Mouse (Mus musculus) olfactory bulb, adult 2 months (tissue): ENCODE results near the gene Kdm6b.
"Not testable (repeated sequence)": the region's sequence is repeated elsewhere in the genome, so short reads cannot be mapped to it uniquely, and the experiment has no call there.

ENCODE experiments used
- CTCF ChIP-seq: fragments of 200-500 bp; IDR thresholded peaks from 2 replicates; pipeline ENCODE4 v1.5.1; 2012; ENCODE audit warnings: low read depth, mild to moderate bottlenecking, low read length, moderate library complexity; ENCODE audit not compliant: insufficient read depth
- POLR2A ChIP-seq: fragments of 200-500 bp; IDR thresholded peaks from 2 replicates; pipeline ENCODE4 v1.6.1; 2012; ENCODE audit warnings: mild to moderate bottlenecking, low read depth, low read length, moderate library complexity; ENCODE audit not compliant: insufficient read depth

DNA sequence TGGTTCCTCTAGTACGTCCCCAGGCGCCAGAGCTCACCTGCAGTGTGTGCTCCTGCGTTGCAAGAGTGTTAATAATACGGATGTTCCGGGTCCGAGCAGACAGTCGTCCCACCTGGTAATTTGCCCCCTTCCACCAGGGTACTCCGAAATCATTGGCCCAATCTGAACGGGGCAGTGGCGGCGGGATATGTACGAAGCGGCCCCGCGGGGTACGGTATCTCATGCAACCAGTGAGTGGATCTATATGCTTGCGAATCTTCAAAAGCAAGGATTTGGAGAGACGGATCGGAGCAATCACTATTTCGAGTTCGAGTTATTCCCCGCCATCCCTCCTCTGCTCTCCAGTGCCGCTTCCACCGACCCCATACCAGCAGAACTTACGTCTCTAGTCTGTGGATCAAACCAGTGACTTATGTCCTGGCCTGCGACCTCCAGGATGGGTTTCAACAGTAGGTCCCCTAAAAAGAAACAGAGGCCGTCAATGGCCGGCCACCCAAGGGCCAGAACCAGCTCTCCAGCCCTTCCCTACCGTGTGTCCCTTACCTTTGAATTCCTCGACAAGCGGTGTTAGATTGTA, 18.8 kb downstream of the Kdm6b start:
- TF ChIP-seq CTCF, POLR2A: not testable (repeated sequence)
